Comparison of ENCODE assay signal across 10 mouse cellular contexts in the genomic region with DNA sequence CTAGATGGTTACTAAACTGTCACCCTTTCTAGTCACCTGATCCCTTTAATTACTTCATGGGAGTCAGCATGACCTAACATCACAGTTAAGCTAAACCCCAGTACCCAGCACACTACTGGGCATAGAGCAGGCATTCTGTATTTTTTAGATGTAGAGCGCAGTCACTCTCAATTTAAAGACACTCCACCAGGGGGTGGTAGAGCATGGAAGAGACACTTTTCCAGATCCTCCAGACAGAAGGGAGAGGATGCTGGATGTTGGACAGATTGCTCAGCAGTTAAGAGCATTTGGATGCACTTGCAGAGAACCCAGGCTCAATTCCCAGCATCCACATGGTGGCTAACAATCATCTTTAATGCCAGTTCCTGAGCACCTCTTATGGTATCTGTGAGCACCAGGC. TPM values are rescaled to one million over a fixed set of nuclear protein-coding genes. Genes with fewer than 3 reads are reported as not detected.
DNase-seq lines count a peak whose midpoint lies in the region; ATAC-seq and TF ChIP-seq lines count a peak whose summit lies in the region.
"Had no signal": no experiment of that assay in that cellular context is flagged by ENCODE, and none has a peak within 500 bp of the region (broad histone marks: within the 10 kb centered on the region; RNA-seq: fewer than 3 reads in every experiment).

No protein-coding gene starts in this region.

- WGBS in kidney, embryonic 16.5 days: 83% methylated on average over 1 of the region's 1 CpGs
- WGBS in hindbrain, postnatal 0 days: 79% methylated on average over 1 of the region's 1 CpGs

- no peak for ATAC-seq in kidney, embryonic 16.5 days (ENCODE audit: low FRiP score, low TSS enrichment)
- ATAC-seq in hindbrain, postnatal 0 days: 0 out of 2 replicates have a peak, but pooled peaks have one; percentile 27

- peak; percentile 55 for DNase-seq in adrenal gland, postnatal 14 days
- no peak for DNase-seq in adrenal gland, postnatal 4 days (ENCODE audit: low spot score in 2 of 2)
- peak; percentile 31 to 48 for DNase-seq in kidney, adult 8-10 months
- DNase-seq in hindbrain, postnatal 0 days (ENCODE audit: low spot score): peak; percentile 67
- peak; percentile 29 for DNase-seq in right cerebral cortex, adult 18-20 months
- no peak for DNase-seq in natural killer cell, adult 2 months (ENCODE audit: low spot score in 2 of 2)
- no peak for DNase-seq in testis, postnatal 10 days (ENCODE audit: low spot score)

- TF ChIP-seq CTCF in hindbrain, postnatal 0 days (IDR thresholded peaks at IDR 0.05; ENCODE audit: low read depth): peak; percentile 69

- H3K4me1 ChIP-seq in kidney, embryonic 16.5 days (ENCODE audit: insufficient read depth, low read length): 0 out of 2 replicates have a peak, but pooled peaks cover under 1% of the 10 kb centered on the region
- no peaks in the 10 kb centered on the region for H3K4me1 ChIP-seq in hindbrain, postnatal 0 days (ENCODE audit: insufficient read depth, low read length)
- H3K4me1 ChIP-seq: liver, embryonic 15.5 days had no signal

- H3K27ac ChIP-seq in kidney, embryonic 16.5 days (ENCODE audit: low read length): no peak overlapping the region
- no peak overlapping the region for H3K27ac ChIP-seq in hindbrain, postnatal 0 days
- H3K27ac ChIP-seq: liver, embryonic 15.5 days had no signal

- H3K9ac ChIP-seq in kidney, embryonic 16.5 days (replicated peaks; ENCODE audit: low read length): no peak overlapping the region
- H3K9ac ChIP-seq in hindbrain, postnatal 0 days (replicated peaks; ENCODE audit: low read length): no peak overlapping the region
- H3K9ac ChIP-seq: liver, embryonic 15.5 days had no signal

- no peaks in the 10 kb centered on the region for H3K9me3 ChIP-seq in kidney, embryonic 16.5 days (ENCODE audit: low read length)
- no peaks in the 10 kb centered on the region for H3K9me3 ChIP-seq in hindbrain, postnatal 0 days (ENCODE audit: low read length)
- H3K9me3 ChIP-seq: liver, embryonic 15.5 days had no signal

- no peak overlapping the region for H3K4me2 ChIP-seq in kidney, embryonic 16.5 days (replicated peaks; ENCODE audit: low read depth, low read length)
- no peak overlapping the region for H3K4me2 ChIP-seq in hindbrain, postnatal 0 days (ENCODE audit: low read depth, low read length)
- H3K4me2 ChIP-seq: liver, embryonic 15.5 days had no signal

- H3K27me3 ChIP-seq in kidney, embryonic 16.5 days (ENCODE audit: insufficient read depth, low read length): no peaks in the 10 kb centered on the region
- no peaks in the 10 kb centered on the region for H3K27me3 ChIP-seq in hindbrain, postnatal 0 days (ENCODE audit: insufficient read depth, low read length)
- H3K27me3 ChIP-seq: liver, embryonic 15.5 days had no signal

- H3K36me3 ChIP-seq in kidney, embryonic 16.5 days (ENCODE audit: insufficient read depth, low read length): peaks cover 58% of the 10 kb centered on the region
- H3K36me3 ChIP-seq in hindbrain, postnatal 0 days (ENCODE audit: insufficient read depth, low read length): peaks cover 70% of the 10 kb centered on the region

- H3K4me3 ChIP-seq in kidney, embryonic 16.5 days (ENCODE audit: low read length): no peak overlapping the region
- no peak overlapping the region for H3K4me3 ChIP-seq in hindbrain, postnatal 0 days (ENCODE audit: low read length)
- H3K4me3 ChIP-seq: liver, embryonic 15.5 days had no signal

RNA-seq across cellular contexts. Expression of gene Acly, which starts 15.4 kb away (rescaled TPM):
- total RNA-seq in adrenal gland, postnatal 14 days (2021): 805 and 809 TPM in 2 replicates
- 100 to 1,000 TPM; 420 to 464 TPM for total RNA-seq in adrenal gland, postnatal 4 days (2021)
- 173 and 179 TPM in 2 replicates for polyA plus RNA-seq in kidney, embryonic 16.5 days (2015; fragmentation: Nextera tagmentation; extraction: Ambion mirVana)
- 229 and 235 TPM in 2 replicates for total RNA-seq in hindbrain, postnatal 0 days (2014; rRNA removed)
- polyA plus RNA-seq in hindbrain, postnatal 0 days (2015; fragmentation: Nextera tagmentation; extraction: Ambion mirVana): 130 and 135 TPM in 2 replicates

RNA-seq across cellular contexts. Expression of gene Ttc25, which starts 33.0 kb away (rescaled TPM):
- 1.3 TPM in 2 replicates for total RNA-seq in adrenal gland, postnatal 14 days (2021)
- total RNA-seq in adrenal gland, postnatal 4 days (2021): 1 to 10 TPM; 2.2 TPM
- 1.0 and 1.1 TPM in 2 replicates for polyA plus RNA-seq in kidney, embryonic 16.5 days (2015; fragmentation: Nextera tagmentation; extraction: Ambion mirVana)
- total RNA-seq in hindbrain, postnatal 0 days (2014; rRNA removed): 1.5 and 2.4 TPM in 2 replicates
- 1.8 and 2.0 TPM in 2 replicates for polyA plus RNA-seq in hindbrain, postnatal 0 days (2015; fragmentation: Nextera tagmentation; extraction: Ambion mirVana)
- total RNA-seq: hematopoietic stem cell, adult 5-6 weeks had no signal

RNA-seq across cellular contexts. Expression of gene Klhl11, which starts 39.8 kb away (rescaled TPM):
- total RNA-seq in adrenal gland, postnatal 14 days (2021): 42.9 and 44.2 TPM in 2 replicates
- 10 to 100 TPM; 48.8 to 50.0 TPM for total RNA-seq in adrenal gland, postnatal 4 days (2021)
- 8.4 and 10.1 TPM in 2 replicates for polyA plus RNA-seq in kidney, embryonic 16.5 days (2015; fragmentation: Nextera tagmentation; extraction: Ambion mirVana)
- 50.3 and 56.5 TPM in 2 replicates for total RNA-seq in hindbrain, postnatal 0 days (2014; rRNA removed)
- 10.4 and 10.7 TPM in 2 replicates for polyA plus RNA-seq in hindbrain, postnatal 0 days (2015; fragmentation: Nextera tagmentation; extraction: Ambion mirVana)

Comparison
In these comparisons a context has a peak if more than half of its experiments do, and no peak if none do; other contexts are left out.
1. DNase-seq: peak in adrenal gland, postnatal 14 days (single experiment), kidney, adult 8-10 months (2 of 2), hindbrain, postnatal 0 days (single experiment) and right cerebral cortex, adult 18-20 months (single experiment); none in adrenal gland, postnatal 4 days (0 of 2), natural killer cell, adult 2 months (0 of 2) and testis, postnatal 10 days (single experiment).